Mouse (Mus musculus): ENCODE data around the gene Anapc5.
A peak's percentile ranks its signal among the peaks of the same experiment; 100 is the strongest.

Anapc5 gene

DNA sequence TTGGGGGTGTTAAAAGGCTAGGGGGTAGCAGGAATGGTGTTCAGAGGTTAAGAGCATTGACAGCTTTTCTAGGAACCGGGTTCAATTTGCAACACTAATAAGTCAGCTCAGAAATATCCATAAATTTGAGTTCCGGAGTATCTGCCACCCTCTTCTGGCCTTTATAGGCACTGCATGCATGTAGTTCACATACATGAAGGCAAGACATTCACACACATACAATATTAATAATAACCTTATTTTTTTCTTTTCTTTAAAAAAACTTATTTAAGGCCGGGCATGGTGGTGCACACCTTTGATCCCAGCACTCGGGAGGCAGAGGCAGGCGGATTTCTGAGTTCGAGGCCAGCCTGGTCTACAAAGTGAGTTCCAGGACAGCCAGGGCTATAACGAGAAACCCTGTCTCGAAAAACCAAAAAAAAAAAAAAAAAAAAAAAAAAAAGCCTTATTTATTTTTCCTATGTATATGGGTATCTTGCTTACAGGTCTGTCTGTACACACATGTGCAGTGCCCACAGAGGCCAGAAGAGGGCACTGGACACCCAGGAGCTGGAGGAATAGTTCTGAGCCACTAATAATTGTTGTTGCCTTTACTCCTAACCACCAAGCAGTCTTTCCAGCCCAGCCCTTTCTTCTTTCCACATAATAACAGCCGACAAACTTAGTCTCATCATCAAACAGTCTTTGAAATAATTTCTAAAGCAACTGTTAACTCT, 9.6 kb downstream of the Anapc5 start:
- TF ChIP-seq GATA4 (IDR thresholded peaks at IDR 0.05; ENCODE audit: insufficient replicate concordance, low read length), result no peak

GRCm38 (mm10) chr5:122805503-122805902, 15.6 kb downstream of the Anapc5 start:
- TF ChIP-seq GATA4 (IDR thresholded peaks at IDR 0.05; ENCODE audit: insufficient replicate concordance, low read length), result no peak

DNA sequence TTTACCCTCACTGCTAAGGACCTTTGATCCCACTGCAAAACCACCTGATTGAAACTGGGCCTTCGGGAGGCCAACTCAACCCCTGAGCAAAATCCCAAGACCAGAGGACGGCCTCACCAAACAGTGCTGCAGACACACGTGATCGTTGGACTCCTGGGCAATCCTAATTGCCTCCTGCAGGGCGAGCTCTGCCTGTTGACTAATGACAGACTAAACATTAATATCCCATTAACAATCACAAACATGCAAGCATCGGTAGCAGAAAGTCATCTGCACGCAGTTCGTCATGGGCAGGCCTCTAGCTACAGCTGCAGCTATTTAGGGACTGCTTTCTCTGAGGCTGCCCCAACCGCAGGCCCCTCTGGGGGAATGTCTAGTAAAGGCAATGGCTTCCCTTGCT, 18.4 kb downstream of the Anapc5 start:
- no peak for TF ChIP-seq GATA4 (IDR thresholded peaks at IDR 0.05; ENCODE audit: insufficient replicate concordance, low read length)

GRCm38 (mm10) chr5:122801684-122802083, 19.5 kb downstream of the Anapc5 start:
- TF ChIP-seq GATA4 (IDR thresholded peaks at IDR 0.05; ENCODE audit: insufficient replicate concordance, low read length), result peak; percentile 72

GRCm38 (mm10) chr5:122800345-122801010, 20.7 kb downstream of the Anapc5 start:
- TF ChIP-seq GATA4 (IDR thresholded peaks at IDR 0.05; ENCODE audit: insufficient replicate concordance, low read length), result peak; percentile 72; the same call in 1 of the 2 replicates

- TF ChIP-seq GATA4 (IDR thresholded peaks at IDR 0.05; ENCODE audit: insufficient replicate concordance, low read length), result no peak
Measured at GRCm38 (mm10) chr5:122799379-122800344, 21.5 kb downstream of the Anapc5 start.

DNA sequence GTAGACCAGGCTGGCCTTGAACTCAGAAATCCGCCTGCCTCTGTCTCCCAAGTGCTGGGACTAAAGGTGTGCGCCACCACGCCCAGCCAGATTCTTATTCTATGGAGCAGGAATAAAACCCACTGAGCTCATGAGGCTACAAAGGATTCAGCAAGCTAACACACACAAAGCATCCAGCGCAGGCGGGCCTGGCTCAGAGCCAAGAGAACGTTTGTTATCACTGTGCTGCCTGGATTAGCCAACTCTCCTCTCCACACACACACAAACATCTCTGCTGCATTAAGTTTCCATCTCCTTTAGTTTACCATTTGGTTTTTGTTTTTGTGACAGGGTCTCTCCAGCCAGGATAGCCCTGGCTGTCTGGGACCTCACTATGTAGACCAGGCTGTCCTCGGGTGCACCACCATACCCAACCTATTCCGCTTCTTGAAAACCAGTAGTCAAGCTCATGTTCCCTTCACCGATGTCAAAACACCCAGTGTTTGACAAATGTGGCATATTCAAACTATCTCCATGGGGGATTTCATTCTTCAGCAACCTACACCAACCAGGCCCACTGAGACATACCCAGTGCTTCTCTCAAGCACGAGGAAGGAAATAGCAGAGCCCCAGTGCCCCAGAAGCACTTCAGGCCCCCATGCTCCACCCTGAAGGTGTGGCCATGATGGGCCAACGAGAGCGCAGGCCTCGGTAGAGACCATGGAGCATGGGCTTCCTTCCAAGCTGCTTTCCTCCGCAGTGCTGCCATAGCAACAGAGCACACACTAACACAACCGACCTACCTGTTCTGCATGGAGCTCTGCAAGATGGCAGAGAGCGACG, 22.4 kb downstream of the Anapc5 start:
- TF ChIP-seq GATA4 (IDR thresholded peaks at IDR 0.05; ENCODE audit: insufficient replicate concordance, low read length), result peak; percentile 80; the same call in 1 of the 2 replicates

DNA sequence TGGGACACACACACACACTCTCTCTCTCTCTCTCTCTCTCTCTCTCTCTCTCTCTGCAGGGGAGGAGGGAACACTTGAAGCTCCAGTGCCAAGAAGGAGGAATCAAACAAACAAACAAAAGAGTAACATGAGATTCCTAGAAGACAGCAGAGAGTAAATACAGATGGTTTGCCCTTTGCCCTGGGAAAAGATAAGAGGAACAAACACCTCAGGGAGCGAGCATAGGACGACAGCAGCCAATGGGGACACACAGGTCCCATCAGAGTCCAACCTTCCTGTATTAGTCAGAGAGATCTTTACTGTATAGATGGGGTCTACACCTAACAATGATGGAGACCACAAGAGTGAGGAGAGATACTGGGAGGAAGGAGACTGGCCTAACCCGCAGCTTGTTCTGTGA, 23.3 kb downstream of the Anapc5 start:
- peak; percentile 78; the same call in 1 of the 2 replicates for TF ChIP-seq GATA4 (IDR thresholded peaks at IDR 0.05; ENCODE audit: insufficient replicate concordance, low read length)

DNA sequence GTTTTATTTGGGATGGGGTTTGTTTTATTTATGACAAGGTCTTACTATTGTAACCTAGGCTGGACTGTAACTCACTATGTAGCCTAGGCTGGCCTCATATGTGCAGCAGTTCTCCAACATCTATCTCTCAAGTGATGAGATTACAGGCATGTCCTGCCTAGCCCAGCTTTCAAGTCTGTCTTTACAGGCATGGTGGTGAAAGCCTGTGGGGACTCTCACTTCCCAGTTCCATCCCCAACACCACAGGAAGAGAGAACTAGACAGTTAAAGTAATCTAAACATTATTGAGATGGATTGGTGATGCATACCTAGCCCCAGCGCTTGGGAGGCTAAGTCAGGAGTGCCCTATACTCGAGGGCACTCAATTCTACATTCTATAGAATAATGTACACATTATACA, 32.4 kb downstream of the Anapc5 start:
- TF ChIP-seq GATA4 (IDR thresholded peaks at IDR 0.05; ENCODE audit: insufficient replicate concordance, low read length), result no peak

GRCm38 (mm10) chr5:122786035-122786819, 34.9 kb downstream of the Anapc5 start:
- no peak for TF ChIP-seq GATA4 (IDR thresholded peaks at IDR 0.05; ENCODE audit: insufficient replicate concordance, low read length)

DNA sequence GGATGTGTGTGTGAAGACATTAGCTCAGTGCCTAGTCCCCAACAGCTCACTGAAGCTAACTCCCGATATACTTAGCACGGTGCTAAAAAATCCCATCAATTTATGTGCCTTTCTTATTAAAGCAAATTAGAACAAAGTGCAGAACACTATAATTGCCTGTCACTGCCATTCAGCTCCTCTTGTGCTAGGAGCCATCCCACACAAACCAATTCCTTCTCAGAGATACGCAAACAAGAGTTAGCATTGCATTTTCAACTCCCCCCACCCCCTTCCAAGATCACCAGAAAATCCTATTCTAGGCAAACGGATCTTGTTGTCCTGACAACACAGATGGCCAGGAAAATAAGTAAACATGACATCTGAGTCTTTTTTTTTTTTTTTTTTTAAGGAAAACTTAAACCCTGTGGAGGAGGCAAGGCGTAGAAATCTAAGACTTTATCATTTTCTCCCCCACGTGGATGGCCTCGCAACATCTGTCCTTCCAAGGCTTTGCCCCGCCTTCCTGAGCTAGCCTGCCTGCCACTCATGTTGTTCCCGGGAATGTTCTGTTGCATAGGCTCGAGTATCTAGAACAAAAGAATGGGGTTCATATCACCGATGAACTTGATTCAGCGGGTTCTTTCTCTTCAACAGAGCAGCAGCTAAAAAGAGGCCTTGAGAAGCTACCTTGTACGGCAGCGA, 37.3 kb downstream of the Anapc5 start:
- TF ChIP-seq GATA4 (IDR thresholded peaks at IDR 0.05; ENCODE audit: insufficient replicate concordance, low read length), result no peak

GRCm38 (mm10) chr5:122782066-122782465, 39.1 kb downstream of the Anapc5 start:
- TF ChIP-seq GATA4 (IDR thresholded peaks at IDR 0.05; ENCODE audit: insufficient replicate concordance, low read length), result no peak

DNA sequence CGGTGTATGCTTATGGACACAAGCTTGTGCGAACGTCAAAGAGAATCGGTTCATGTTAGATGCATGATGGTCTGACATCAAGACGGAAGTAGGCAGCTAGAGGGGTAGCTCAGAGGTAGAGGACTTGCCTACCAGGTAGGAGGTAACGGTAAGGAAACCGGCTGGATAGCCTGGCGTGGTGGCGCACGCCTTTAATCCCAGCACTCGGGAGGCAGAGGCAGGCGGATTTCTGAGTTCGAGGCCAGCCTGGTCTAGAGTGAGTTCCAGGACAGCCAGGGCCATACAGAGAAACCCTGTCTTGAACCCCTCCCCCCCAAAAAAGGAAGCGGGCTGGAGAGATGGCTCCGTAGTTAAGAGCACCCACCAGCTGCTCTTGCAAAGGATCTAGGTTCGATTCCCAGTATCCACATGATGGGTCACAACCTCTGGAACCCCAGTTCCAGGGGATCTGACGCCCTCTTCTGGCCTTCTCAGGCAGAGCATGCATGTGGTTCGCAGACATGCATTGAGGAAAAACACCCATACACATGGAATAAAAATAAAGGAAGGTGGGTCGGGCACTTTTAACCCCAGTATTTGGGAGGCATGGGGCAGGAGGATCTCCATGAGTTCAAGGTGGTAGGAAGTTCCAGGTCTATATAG, 40.2 kb downstream of the Anapc5 start:
- TF ChIP-seq GATA4 (IDR thresholded peaks at IDR 0.05; ENCODE audit: insufficient replicate concordance, low read length), result no peak

All from liver, adult (tissue).